Mouse (Mus musculus) MN1 (cell line): ENCODE results near the gene Cdk1.
A peak's percentile ranks its signal among the peaks of the same experiment; 100 is the strongest.

Source experiments
- DNase-seq: peaks from one replicate; pipeline ENCODE4 v3.0.0-alpha.2; 2016; ENCODE audit warnings: low spot score

Cdk1 gene

GRCm38 (mm10) chr10:69342328-69342727 is 10.4 kb downstream of the Cdk1 start:
- no peak for DNase-seq

- DNase-seq: no peak
Observed at GRCm38 (mm10) chr10:69341570-69342227, 11.0 kb downstream of the Cdk1 start.

GRCm38 (mm10) chr10:69340001-69340400 is 12.7 kb downstream of the Cdk1 start:
- no peak for DNase-seq

- DNase-seq: no peak
Observed at GRCm38 (mm10) chr10:69336219-69336618, 16.5 kb downstream of the Cdk1 start.

DNA sequence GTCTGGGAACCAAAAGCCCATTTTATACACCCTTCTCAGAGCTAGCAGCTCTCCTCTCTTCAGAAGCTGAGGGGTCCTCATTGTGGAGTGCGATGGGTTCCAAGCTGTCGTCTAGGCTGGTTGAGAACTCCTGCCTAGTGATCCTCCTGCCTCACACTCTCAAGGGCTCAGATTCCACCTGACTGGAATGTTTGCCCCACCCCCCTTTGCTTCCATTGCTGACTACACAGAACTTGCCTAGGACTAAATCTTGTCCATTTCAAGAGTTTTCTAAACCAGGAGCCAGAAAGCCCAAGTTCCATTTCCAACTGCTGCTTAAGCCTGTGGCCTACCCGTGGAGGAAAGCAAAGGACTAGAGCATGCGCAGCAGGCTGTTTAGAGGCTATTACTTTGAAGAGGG is 17.1 kb downstream of the Cdk1 start:
- no peak for DNase-seq

- no peak for DNase-seq
Observed at GRCm38 (mm10) chr10:69335195-69335536, 17.6 kb downstream of the Cdk1 start.

GRCm38 (mm10) chr10:69334271-69335194 is 18.2 kb downstream of the Cdk1 start:
- no peak for DNase-seq

- no peak for DNase-seq
Observed at GRCm38 (mm10) chr10:69333212-69333611, 19.5 kb downstream of the Cdk1 start.

- no peak for DNase-seq
Observed at GRCm38 (mm10) chr10:69331231-69331630, 21.5 kb downstream of the Cdk1 start.

- no peak for DNase-seq
Observed at GRCm38 (mm10) chr10:69328656-69329046, 24.1 kb downstream of the Cdk1 start.

- no peak for DNase-seq
Observed at GRCm38 (mm10) chr10:69328029-69328655, 24.6 kb downstream of the Cdk1 start.

DNA sequence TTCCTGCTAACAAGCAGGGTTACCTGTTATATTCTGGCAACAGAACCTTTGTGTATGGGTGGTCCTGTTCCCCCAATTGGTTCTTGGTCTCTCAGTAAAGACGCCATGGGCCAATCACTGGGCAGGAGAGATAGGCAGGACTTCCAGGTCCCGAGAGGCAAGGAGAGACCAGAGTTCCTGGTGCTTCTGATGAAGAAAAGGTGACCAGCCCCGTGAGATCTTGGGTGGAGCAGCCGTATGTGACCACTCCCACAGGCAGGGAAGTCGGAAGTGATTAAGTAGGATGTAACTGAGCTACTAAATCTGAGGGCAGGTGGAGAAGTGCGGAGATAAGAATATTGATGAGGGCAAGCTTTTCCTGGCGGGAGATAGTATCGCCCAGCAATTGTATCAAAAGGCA is 25.4 kb downstream of the Cdk1 start:
- DNase-seq: no peak

GRCm38 (mm10) chr10:69326433-69326832 is 26.3 kb downstream of the Cdk1 start:
- no peak for DNase-seq

GRCm38 (mm10) chr10:69324816-69325215 is 27.9 kb downstream of the Cdk1 start:
- DNase-seq: no peak

- no peak for DNase-seq
Observed at GRCm38 (mm10) chr10:69323986-69324385, 28.8 kb downstream of the Cdk1 start.

DNA sequence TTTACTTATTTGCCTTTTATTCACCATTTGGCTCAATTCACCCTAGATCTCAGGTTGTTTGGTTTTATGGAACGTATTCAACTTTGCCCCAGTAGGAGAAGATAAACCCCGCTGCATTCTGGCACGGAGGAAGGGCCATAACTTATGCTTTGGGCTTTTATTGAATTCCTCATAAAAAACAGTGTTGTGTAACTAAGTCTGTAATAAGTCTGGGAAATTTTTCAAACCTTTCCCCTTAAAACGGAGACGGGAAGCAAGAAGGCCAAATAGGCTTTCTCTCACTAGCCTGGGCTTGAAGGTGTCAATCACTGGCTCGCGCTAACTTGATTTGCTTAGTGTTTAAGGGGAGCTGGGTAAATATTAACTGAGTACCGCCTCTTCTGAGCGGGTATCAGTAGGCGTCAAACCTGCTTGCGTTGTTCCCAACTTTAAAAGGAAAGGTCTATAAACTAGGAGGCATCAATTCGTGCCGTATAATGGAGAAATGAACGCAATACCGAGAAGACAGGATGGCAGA is 31.2 kb downstream of the Cdk1 start:
- no peak for DNase-seq

DNA sequence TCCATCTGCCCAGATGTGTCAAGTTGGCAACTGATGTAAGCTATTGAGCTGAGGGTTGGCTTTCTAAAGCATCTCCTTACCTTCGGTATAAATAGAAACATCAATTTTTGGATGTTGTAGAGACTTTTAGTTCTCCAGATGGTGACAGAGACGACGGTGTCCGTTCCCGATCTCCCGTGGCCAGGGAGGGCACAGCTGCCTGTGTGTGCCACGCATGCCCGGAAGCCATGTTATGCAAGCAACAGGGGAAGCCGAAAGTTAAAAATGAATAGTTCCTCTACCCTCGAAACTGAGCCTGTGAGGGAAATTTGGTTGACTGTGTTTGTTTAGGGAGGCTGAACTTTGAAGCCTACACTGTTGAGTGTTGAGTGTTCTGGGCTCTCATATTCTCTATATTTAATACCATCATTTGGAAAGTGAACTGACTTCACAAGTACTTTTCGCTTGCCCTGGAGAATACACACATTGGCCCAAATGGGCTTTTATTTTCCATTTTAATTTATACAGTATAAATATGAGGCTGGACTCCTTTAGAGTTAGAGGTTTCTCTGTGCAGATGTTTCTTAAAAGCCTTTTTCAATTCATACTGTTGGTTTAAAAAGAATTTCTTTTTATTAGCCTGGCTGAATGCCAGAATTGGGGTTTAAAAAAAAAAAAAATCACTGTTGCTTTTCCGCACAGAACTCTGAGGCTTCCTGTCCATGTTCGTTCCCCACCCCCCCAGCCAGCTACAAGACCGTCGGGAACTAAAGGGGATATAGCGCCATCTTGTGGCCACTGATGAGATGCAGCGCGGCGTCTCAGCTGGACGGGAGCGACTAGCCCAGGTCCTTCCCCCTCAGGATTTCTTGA is 31.8 kb downstream of the Cdk1 start:
- peak; percentile 49 for DNase-seq

DNA sequence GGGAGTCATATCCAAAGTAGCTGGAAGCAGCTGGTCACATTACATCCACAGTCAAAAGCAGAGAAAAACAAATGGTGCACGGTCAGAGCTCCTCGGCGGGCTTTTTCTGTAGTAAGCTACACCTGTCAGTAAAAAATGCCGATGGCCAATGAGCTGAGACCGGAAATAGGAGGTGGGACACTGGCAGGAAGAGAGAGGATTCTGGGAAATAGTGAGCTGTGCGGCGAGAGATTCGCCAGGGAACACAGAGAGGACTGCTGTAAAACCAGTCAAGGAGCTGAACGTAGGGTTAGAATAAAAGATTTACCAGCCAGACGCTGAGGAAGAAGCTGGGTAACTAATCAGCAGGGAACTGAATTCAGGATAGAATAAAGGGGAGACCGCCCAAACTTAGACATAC is 34.2 kb downstream of the Cdk1 start:
- no peak for DNase-seq

- DNase-seq: no peak
Observed at GRCm38 (mm10) chr10:69313944-69314343, 38.8 kb downstream of the Cdk1 start.

GRCm38 (mm10) chr10:69311867-69312266 is 40.9 kb downstream of the Cdk1 start:
- DNase-seq: no peak

GRCm38 (mm10) chr10:69309109-69309508 is 43.6 kb downstream of the Cdk1 start:
- DNase-seq: no peak

- peak; percentile 72 for DNase-seq
Observed at GRCm38 (mm10) chr10:69307067-69307466, 45.7 kb downstream of the Cdk1 start.
